Mouse (Mus musculus): ENCODE measurements around the gene Pdzd11. TPM values are rescaled to one million over a fixed set of nuclear protein-coding genes. Genes with fewer than 3 reads are reported as not detected.
A peak's percentile ranks its signal among the peaks of the same experiment; 100 is the strongest.

Pdzd11 gene
- total RNA-seq (2017), result 7.1 to 18.0 TPM (median 17.5 TPM) in 3 replicates

GRCm38 (mm10) chrX:100625802-100626793, at the start of gene Pdzd11:
Gene Pdzd11, minus strand, starts transcription at chrX:100626568.
- ATAC-seq (replicated peaks; ENCODE audit: insufficient number of reproducible peaks, low FRiP score, low TSS enrichment, poor library complexity, severe bottlenecking), result peak; percentile 100

GRCm38 (mm10) chrX:100664825-100665224, 38.5 kb upstream of the Pdzd11 start:
- ATAC-seq (replicated peaks; ENCODE audit: insufficient number of reproducible peaks, low FRiP score, low TSS enrichment, poor library complexity, severe bottlenecking), result no peak

GRCm38 (mm10) chrX:100652848-100653247, 26.5 kb upstream of the Pdzd11 start:
- ATAC-seq (replicated peaks; ENCODE audit: insufficient number of reproducible peaks, low FRiP score, low TSS enrichment, poor library complexity, severe bottlenecking), result no peak

- no peak for ATAC-seq (replicated peaks; ENCODE audit: insufficient number of reproducible peaks, low FRiP score, low TSS enrichment, poor library complexity, severe bottlenecking)
Observed at GRCm38 (mm10) chrX:100638477-100638876, 12.1 kb upstream of the Pdzd11 start.

- no peak for ATAC-seq (replicated peaks; ENCODE audit: insufficient number of reproducible peaks, low FRiP score, low TSS enrichment, poor library complexity, severe bottlenecking)
Observed at GRCm38 (mm10) chrX:100629076-100629475, 2.7 kb upstream of the Pdzd11 start.

GRCm38 (mm10) chrX:100625546-100625801, 894 bp downstream of the Pdzd11 start, which contains the start of gene Kif4:
Gene Kif4, plus strand, starts transcription at chrX:100625737.
- ATAC-seq (replicated peaks; ENCODE audit: insufficient number of reproducible peaks, low FRiP score, low TSS enrichment, poor library complexity, severe bottlenecking), result no peak

- ATAC-seq (replicated peaks; ENCODE audit: insufficient number of reproducible peaks, low FRiP score, low TSS enrichment, poor library complexity, severe bottlenecking), result no peak
Observed at GRCm38 (mm10) chrX:100625146-100625545, 1.2 kb downstream of the Pdzd11 start.

- ATAC-seq (replicated peaks; ENCODE audit: insufficient number of reproducible peaks, low FRiP score, low TSS enrichment, poor library complexity, severe bottlenecking), result no peak
Observed at GRCm38 (mm10) chrX:100624242-100624641, 2.1 kb downstream of the Pdzd11 start.

GRCm38 (mm10) chrX:100621366-100621765, 5.0 kb downstream of the Pdzd11 start:
- no peak for ATAC-seq (replicated peaks; ENCODE audit: insufficient number of reproducible peaks, low FRiP score, low TSS enrichment, poor library complexity, severe bottlenecking)

GRCm38 (mm10) chrX:100618488-100618887, 7.9 kb downstream of the Pdzd11 start:
- ATAC-seq (replicated peaks; ENCODE audit: insufficient number of reproducible peaks, low FRiP score, low TSS enrichment, poor library complexity, severe bottlenecking), result no peak

- no peak for ATAC-seq (replicated peaks; ENCODE audit: insufficient number of reproducible peaks, low FRiP score, low TSS enrichment, poor library complexity, severe bottlenecking)
Observed at GRCm38 (mm10) chrX:100605314-100605713, 21.1 kb downstream of the Pdzd11 start, which contains the start of gene Arr3. Gene Arr3, plus strand, starts transcription at chrX:100605497.

- no peak for ATAC-seq (replicated peaks; ENCODE audit: insufficient number of reproducible peaks, low FRiP score, low TSS enrichment, poor library complexity, severe bottlenecking)
Observed at GRCm38 (mm10) chrX:100599755-100600154, 26.6 kb downstream of the Pdzd11 start.

GRCm38 (mm10) chrX:100597439-100597838, 28.9 kb downstream of the Pdzd11 start:
- no peak for ATAC-seq (replicated peaks; ENCODE audit: insufficient number of reproducible peaks, low FRiP score, low TSS enrichment, poor library complexity, severe bottlenecking)

GRCm38 (mm10) chrX:100594791-100595190, 31.6 kb downstream of the Pdzd11 start, which contains the start of gene P2ry4:
Gene P2ry4, minus strand, starts transcription at chrX:100594869.
- no peak for ATAC-seq (replicated peaks; ENCODE audit: insufficient number of reproducible peaks, low FRiP score, low TSS enrichment, poor library complexity, severe bottlenecking)

Other genes with a start within 250 kb of the Pdzd11 start
- not detected in 3 replicates for gene Otud6a, start 197.6 kb downstream of the Pdzd11 start, total RNA-seq (2017)
- 0.39 TPM in 1 of 3 replicates, not detected in the others for gene Awat2, start 183.9 kb downstream of the Pdzd11 start, total RNA-seq (2017)
- 89.4 to 107 TPM (median 91.8 TPM) in 3 replicates for gene Igbp1, start 132.3 kb downstream of the Pdzd11 start, total RNA-seq (2017)
- gene Dgat2l6, start 101.7 kb downstream of the Pdzd11 start, total RNA-seq (2017), result not detected in 3 replicates
- gene Awat1, start 54.3 kb downstream of the Pdzd11 start, total RNA-seq (2017), result not detected in 3 replicates
- gene P2ry4, start 31.7 kb downstream of the Pdzd11 start, total RNA-seq (2017), result not detected in 3 replicates
- gene Arr3, start 21.1 kb downstream of the Pdzd11 start, total RNA-seq (2017), result not detected in 3 replicates
- gene Kif4, start 831 bp downstream of the Pdzd11 start, total RNA-seq (2017), result 0.57 to 0.87 TPM in 2 of 3 replicates, not detected in the other
- gene Gdpd2, start 103.3 kb upstream of the Pdzd11 start, total RNA-seq (2017), result not detected in 3 replicates
- 4.5 to 6.4 TPM (median 4.6 TPM) in 3 replicates for gene Dlg3, start 141.2 kb upstream of the Pdzd11 start, total RNA-seq (2017)

Measured in monocyte, adult 5-6 weeks (primary cell).